Mouse (Mus musculus) regulatory T cell (primary cell): ENCODE data around the gene Rasgrp4.
"Not testable (repeated sequence)": the region's sequence is repeated elsewhere in the genome, so short reads cannot be mapped to it uniquely, and the experiment has no call there.

Experiments
- in situ Hi-C: fragments of 300-600 bp; cut with MboI, MseI; formaldehyde crosslinking; loops from one replicate; pipeline ENCODE4 v1.15.1; 2025; ENCODE audit warnings: high pct_unique_total_duplicates

The Rasgrp4 gene

DNA sequence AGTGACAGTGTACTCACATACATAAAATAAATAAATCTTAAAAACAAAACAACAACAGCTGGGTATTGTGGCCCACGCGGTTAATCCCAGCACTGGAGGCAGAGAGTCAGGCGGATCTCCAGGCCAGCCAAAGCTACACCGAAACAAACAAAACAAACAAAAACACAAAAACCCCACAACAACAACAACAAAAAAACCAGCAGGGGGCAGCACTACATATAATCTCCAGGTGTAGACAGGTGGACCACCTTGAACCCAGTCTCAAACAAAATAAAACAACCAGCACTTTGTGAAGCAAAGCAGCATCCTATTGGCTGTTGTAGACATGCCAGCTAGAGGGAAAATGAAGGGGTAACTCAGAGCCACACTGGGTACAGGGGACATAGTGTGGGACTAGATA, 43.5 kb downstream of the Rasgrp4 start:
- in situ Hi-C loops, result no loop called here

DNA sequence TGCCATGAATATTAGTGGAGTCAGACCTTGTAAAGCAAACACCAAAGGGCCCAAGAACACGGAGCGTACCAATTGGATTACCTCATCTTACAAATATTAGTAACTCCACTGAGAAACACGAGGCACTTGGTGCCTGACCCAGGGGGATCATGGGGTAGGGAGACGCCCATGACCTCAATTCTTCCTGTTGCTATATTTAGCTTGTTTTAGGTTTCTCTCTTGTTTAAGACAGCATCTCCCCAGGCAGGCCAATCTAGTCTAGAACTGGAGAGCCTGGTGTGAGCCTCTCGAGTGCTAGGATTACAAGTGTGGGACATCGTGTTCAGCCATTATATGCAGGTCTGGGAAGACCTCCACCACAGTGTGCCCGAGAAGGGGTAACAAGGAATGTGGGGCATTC, 44.7 kb downstream of the Rasgrp4 start:
- in situ Hi-C loops, result no loop called here

DNA sequence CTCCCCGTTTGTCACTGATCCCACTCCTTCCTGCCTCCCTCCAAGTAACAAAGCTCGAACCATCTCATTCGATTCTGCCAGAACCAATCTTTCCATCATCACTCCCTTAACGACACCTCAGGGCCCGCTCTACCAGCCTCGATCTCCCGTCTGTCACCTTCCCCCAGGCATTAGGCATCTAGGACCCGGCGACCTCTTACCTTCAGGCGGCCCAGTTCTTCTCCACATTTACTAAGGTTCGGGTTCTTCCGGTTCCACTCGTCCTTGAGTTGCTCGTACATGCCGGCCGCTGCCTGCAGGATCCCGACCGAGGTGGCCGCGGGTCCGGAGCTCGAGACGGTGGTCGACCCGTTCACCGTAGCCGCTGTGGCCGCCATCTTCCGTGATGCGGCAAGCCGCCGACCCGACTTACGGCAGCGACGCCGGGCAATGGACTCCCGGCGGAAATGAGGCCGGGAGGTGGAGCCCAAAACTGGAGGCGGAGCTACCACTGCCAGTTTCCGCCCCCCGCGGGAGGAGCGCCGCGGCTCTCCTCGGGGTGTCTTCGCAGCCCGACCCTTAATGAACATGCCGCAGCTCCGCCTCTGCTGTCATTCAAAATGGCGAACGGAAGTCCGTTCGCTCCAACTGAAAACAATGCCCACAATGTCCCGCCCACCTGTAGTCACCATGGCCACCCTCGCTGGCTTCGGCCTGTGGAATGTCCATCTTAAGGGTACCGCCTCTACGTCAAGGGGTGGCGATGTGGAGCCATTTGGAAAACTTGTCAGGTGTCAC, 45.6 kb downstream of the Rasgrp4 start, which contains the start of gene Psmd8:
TSS of gene Psmd8 (minus strand) at position 625 of the 777 bp plus-strand sequence.
- in situ Hi-C loops, result no loop called here

DNA sequence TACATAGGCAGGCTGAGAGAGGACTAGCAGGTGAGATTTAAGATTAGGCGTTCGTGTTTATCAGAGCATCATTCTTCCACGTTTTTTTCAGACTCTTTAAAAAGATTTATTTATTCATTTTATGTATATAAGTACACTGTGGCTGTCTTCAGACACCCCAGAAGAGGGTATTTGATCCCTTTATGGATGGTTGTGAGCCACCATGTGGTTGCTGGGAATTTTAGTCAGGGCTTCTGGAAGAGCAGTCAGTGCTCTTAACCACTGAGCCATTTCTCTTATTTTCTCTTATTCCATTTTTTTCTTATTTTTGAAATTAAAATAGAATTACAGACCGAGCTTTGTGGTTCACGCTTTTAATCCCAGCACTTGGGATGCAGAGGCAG, 46.2 kb downstream of the Rasgrp4 start:
- in situ Hi-C loops, result no loop called here

DNA sequence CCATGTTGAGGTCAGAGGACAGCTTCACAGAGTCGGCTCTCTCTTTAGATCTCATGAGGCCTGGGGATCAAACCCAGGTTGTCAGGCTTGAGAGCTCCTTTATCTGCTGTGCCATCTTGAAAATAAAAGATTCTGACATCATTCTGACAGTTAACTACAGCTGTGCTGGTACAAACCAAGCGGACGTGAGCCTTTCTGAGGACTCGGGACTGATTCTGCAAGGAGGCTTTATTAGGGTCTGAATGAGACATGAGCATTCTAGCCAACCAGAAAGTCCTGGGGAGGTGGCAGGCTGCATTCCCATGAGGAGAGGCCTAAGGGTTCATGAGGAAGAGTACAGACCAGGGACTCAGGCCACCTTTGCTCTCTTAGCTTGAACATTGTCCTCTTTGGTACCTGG, 46.7 kb downstream of the Rasgrp4 start:
- in situ Hi-C loops, result not testable (repeated sequence)

DNA sequence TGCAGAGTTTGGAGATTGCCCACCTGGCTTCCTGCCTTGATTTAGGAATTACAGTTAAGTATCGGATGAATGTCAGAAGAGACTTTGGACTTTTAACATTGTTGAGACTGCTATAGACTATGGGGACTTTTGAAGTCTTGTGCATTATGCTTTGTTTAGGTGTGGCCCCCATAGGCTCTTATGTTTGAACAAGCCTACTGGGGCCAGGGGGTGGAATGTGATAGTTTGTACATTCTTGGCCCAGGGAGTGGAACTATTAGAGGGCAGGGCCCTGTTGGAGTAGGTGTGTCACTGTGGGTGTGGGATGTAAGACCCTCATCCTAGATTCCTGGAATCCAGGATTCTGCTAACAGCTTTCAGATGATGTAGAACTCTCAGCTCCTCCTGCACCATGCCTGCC, 59.6 kb downstream of the Rasgrp4 start:
- in situ Hi-C loops, result not testable (repeated sequence)

DNA sequence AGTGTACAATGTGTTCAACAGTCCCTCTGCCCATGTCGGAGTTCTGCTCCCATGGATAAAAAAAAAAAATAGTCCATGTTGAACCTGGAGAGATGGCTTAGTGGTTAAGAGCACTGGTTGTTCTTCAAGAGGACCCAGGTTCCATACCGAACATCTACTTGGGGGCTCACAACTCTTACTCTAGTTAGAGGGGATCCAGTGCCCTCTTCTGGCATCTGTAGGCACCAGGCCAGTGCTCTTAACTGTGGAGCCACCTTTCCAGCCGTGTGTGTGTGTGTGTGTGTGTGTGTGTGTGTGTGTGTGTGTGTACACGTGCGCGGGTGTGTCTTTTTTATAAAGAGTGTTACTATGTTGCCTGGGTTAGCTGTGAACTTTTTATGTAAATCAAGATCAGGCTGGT, 67.9 kb downstream of the Rasgrp4 start:
- in situ Hi-C loops, result no loop called here
